Mouse (Mus musculus) liver, embryonic 11.5 days (tissue): ENCODE data around the gene Mrpl24. TPM values are rescaled to one million over a fixed set of nuclear protein-coding genes. Genes with fewer than 3 reads are reported as not detected.

Source experiments
- ATAC-seq: fragments of 200-750 bp; cut with Nextera tagmentation; replicated peaks from 2 replicates; pipeline ENCODE4 v1.8.0; 2017; ENCODE audit warnings: moderate number of reproducible peaks, mild to moderate bottlenecking, moderate TSS enrichment, moderate library complexity; ENCODE audit not compliant: low FRiP score
- DNase-seq: peaks from one replicate; pipeline ENCODE4 v3.0.0-alpha.2; 2017; ENCODE audit warnings: low spot score
- H3K27ac ChIP-seq: fragments of 300-500 bp; sonication (generic); 2 replicates; pipeline ENCODE4 v1.5.1; 2014; ENCODE audit warnings: mild to moderate bottlenecking, low read depth, low read length, control low read depth
- H3K27me3 ChIP-seq: fragments of 300-500 bp; sonication (generic); replicated peaks from 2 replicates; pipeline ENCODE4 v1.6.1; 2014; ENCODE audit warnings: low read length, mixed read lengths; ENCODE audit not compliant: control insufficient read depth, insufficient read depth
- H3K36me3 ChIP-seq: fragments of 300-500 bp; sonication (generic); 2 replicates; pipeline ENCODE4 v1.6.1; 2014; ENCODE audit warnings: mild to moderate bottlenecking, low read length, moderate library complexity, mixed read lengths; ENCODE audit not compliant: control insufficient read depth, insufficient read depth
- H3K4me1 ChIP-seq: fragments of 300-500 bp; sonication (generic); replicated peaks from 2 replicates; pipeline ENCODE4 v1.6.1; 2014; ENCODE audit warnings: low read length, mixed read lengths; ENCODE audit not compliant: control insufficient read depth, insufficient read depth
- H3K4me2 ChIP-seq: fragments of 300-500 bp; sonication (generic); 2 replicates; pipeline ENCODE4 v1.6.1; 2014; ENCODE audit warnings: mild to moderate bottlenecking, control low read depth, moderate library complexity
- H3K4me3 ChIP-seq: fragments of 300-500 bp; sonication (generic); 2 replicates; pipeline ENCODE4 v1.5.1; 2014; ENCODE audit warnings: low read depth, low read length, control low read depth
- H3K9ac ChIP-seq: fragments of 300-500 bp; sonication (generic); 2 replicates; pipeline ENCODE4 v1.6.1; 2014; ENCODE audit warnings: low read depth, low read length, control low read depth
- H3K9me3 ChIP-seq: fragments of 300-500 bp; sonication (generic); 2 replicates; pipeline ENCODE4 v1.6.1; 2016; ENCODE audit warnings: low read length, inconsistent platforms, mixed read lengths; ENCODE audit not compliant: control insufficient read depth
- WGBS: fragments of 180-500 bp; shearing (Covaris S2); extraction: QIAGEN DNeasy Blood & Tissue Kit; methylation state at CpG from one replicate; pipeline ENCODE4 v1.1.7; 2014; 5-methylcytosine and 5-hydroxymethylcytosine counted together
- polyA plus RNA-seq: library from polyadenylated mRNA; unstranded; fragments of >200 nt; fragmentation: Nextera tagmentation; extraction: Ambion mirVana; gene quantifications from 2 replicates; pipeline ENCODE4 v1.2.1, GENCODE M21; 2014

The Mrpl24 gene
- polyA plus RNA-seq, 1 experiment from 2014 or later = 97.5 TPM

DNA sequence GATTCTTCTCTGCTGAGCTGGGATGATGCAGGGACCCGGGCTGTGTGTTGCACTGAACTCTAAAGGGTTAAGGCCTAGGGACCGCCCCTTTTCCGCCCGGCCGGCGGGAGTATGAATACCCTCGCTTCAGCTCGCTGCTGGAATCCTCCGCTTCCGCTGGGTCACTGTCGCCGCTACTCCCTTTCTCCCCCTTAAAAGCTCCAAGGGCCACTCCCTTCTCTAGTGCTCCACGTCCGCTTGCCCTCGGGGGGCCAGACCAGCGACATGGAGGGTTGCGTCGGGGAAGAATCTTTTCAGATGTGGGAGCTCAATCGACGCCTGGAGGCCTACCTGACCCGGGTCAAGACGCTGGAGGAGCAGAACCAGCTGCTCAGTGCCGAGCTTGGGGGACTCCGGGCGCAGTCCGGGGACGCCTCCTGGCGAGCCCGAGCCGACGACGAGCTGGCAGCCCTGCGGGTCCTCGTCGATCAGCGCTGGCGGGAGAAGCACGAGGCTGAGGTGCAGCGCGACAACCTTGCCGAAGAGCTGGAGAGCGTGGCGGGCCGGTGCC, 51.7 kb downstream of the Mrpl24 start, which contains the start of gene Nes:
TSS of gene Nes (plus strand) at position 140 of the 550 bp plus-strand sequence.
- H3K9ac ChIP-seq = peak within 1 kb of the TSS; percentile 57
- H3K9me3 ChIP-seq = no peaks in the 10 kb centered on the region
- peak within 1 kb of the TSS; percentile 55 for H3K4me3 ChIP-seq
- peak within 1 kb of the TSS; percentile 77 for H3K4me2 ChIP-seq
- peaks cover 25% of the 10 kb centered on the region for H3K4me1 ChIP-seq
- H3K36me3 ChIP-seq = no peaks in the 10 kb centered on the region
- WGBS = 1% methylated on average over 44 of the region's 44 CpGs
- H3K27me3 ChIP-seq = peaks cover 42% of the 10 kb centered on the region
- H3K27ac ChIP-seq = no peak within 1 kb of the TSS
- DNase-seq = peak; percentile 77
- peak; percentile 63 for ATAC-seq

DNA sequence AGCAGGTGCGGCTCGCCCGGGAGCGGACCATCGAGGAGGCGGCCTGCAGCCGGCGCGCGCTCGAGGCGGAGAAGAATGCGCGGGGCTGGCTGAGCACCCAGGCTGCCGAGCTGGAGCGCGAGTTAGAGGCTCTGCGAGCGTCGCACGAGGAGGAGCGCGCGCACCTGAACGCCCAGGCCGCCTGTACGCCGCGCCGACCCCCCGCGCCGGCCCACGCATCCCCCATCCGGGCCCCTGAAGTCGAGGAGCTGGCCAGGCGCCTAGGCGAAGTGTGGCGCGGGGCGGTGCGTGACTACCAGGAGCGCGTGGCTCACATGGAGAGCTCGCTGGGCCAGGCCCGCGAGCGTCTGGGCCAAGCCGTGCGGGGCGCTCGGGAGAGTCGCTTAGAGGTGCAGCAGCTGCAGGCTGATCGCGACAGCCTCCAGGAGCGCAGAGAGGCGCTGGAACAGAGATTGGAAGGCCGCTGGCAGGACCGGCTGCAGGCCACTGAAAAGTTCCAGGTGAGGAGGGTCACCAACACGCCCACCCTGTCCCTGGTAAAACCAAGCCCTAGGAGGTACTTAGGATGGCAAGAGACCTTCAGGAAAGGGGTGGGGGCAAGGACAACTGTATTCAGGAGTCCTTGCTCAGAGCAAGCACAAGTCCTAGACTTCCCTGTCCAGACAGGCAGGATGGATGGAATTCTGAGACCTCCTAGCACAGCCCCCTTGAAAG, 52.3 kb downstream of the Mrpl24 start:
- Histone ChIP-seq H3K36me3 (no peaks in the 10 kb centered on the region), H3K9ac (peak overlapping the region; percentile 57), H3K4me3 (peak overlapping the region; percentile 55), H3K27ac (no peak overlapping the region), H3K27me3 (peaks cover 42% of the 10 kb centered on the region), H3K4me1 (peaks cover 25% of the 10 kb centered on the region), H3K9me3 (no peaks in the 10 kb centered on the region), H3K4me2 (peak overlapping the region; percentile 77)
- ATAC-seq = no peak
- no peak for DNase-seq
- WGBS = 2% methylated on average over 58 of the region's 60 CpGs

DNA sequence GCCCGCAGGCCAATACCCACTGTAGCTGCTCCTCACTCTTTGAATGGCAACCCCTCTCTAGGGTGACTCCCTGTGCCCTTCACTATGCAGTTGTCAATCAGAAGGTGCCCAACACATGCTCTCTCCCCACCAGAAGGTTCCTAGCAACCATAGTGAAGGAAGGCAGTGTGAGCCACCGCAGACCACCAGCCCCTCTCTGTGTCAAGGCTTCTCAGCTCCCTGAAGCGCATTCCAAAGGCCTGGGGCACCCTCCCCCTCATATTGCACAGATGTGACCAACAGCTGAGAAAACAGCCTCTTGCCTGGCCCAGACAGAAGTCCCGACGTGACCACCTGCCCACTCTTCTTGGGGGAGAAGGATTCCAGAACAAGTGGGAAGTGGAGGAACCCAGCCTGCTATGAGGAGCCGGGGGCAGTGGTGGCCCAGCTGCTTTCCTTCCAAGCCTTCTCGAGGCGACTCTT, 52.9 kb downstream of the Mrpl24 start:
- peaks cover 25% of the 10 kb centered on the region for H3K4me1 ChIP-seq
- 0 out of 2 replicates have a peak overlapping the region, but pooled peaks have one; percentile 20 for H3K9ac ChIP-seq
- peak overlapping the region; percentile 55 for H3K4me3 ChIP-seq
- H3K27me3 ChIP-seq = peaks cover 42% of the 10 kb centered on the region
- 29% methylated on average over 8 of the region's 8 CpGs for WGBS
- ATAC-seq (no peak), DNase-seq (no peak)
- no peak overlapping the region for H3K27ac ChIP-seq
- no peaks in the 10 kb centered on the region for H3K36me3 ChIP-seq
- H3K4me2 ChIP-seq = peak overlapping the region; percentile 77
- no peaks in the 10 kb centered on the region for H3K9me3 ChIP-seq

DNA sequence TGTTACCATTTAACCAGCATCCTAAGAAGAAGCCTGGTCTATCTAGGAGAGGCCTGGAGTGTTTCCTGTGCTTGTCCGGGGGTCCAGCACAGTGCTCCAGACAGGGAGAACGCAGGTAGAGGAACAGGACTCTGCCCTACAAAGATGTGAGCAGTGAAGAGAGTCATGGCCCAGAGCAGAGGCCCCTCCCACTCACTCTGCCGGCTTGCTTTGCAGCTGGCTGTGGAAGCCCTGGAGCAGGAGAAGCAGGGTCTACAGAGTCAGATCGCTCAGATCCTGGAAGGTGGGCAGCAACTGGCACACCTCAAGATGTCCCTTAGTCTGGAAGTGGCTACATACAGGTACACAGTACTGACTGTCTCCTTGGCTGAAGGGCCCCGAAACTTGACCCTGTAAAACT, 53.5 kb downstream of the Mrpl24 start:
- Histone ChIP-seq H3K4me2 (peak overlapping the region; percentile 77), H3K9ac (peak overlapping the region; percentile 20; the same call in 1 of the 2 replicates), H3K36me3 (no peaks in the 10 kb centered on the region), H3K27ac (no peak overlapping the region), H3K9me3 (no peaks in the 10 kb centered on the region), H3K4me1 (peaks cover 25% of the 10 kb centered on the region), H3K27me3 (peaks cover 42% of the 10 kb centered on the region), H3K4me3 (peak overlapping the region; percentile 55)
- ATAC-seq (no peak), DNase-seq (no peak)
- WGBS = 40% methylated on average over 5 of the region's 5 CpGs

Other genes with a start within 250 kb of the Mrpl24 start
- gene Lrrc71, start 170.9 kb upstream of the Mrpl24 start, polyA plus RNA-seq = 0.23 TPM in 1 of 2 replicates, not detected in the other
- 0.62 and 1.1 TPM in 2 replicates for gene Ntrk1, start 124.3 kb upstream of the Mrpl24 start, polyA plus RNA-seq
- gene Insrr, start 122.6 kb upstream of the Mrpl24 start, polyA plus RNA-seq = 0.05 and 0.06 TPM in 2 replicates
- gene Pear1, start 95.2 kb upstream of the Mrpl24 start, polyA plus RNA-seq = 15.5 and 18.4 TPM in 2 replicates
- 0.13 and 0.15 TPM in 2 replicates for gene Sh2d2a, start 72.8 kb upstream of the Mrpl24 start, polyA plus RNA-seq
- 15.4 and 15.6 TPM in 2 replicates for gene Prcc, start 33.9 kb upstream of the Mrpl24 start, polyA plus RNA-seq
- gene Hdgf, start 13.2 kb upstream of the Mrpl24 start, polyA plus RNA-seq = 520 and 526 TPM in 2 replicates
- gene Isg20l2, start 10.8 kb downstream of the Mrpl24 start, polyA plus RNA-seq = 66.9 and 68.1 TPM in 2 replicates
- gene Rrnad1, start 11.2 kb downstream of the Mrpl24 start, polyA plus RNA-seq = 17.5 and 18.8 TPM in 2 replicates
- gene Crabp2, start 29.2 kb downstream of the Mrpl24 start, polyA plus RNA-seq = 24.9 and 29.9 TPM in 2 replicates
- gene Nes, start 51.6 kb downstream of the Mrpl24 start, polyA plus RNA-seq = 4.9 and 5.8 TPM in 2 replicates
- gene Bcan, start 80.7 kb downstream of the Mrpl24 start, polyA plus RNA-seq = 0.08 TPM in 1 of 2 replicates, not detected in the other
- not detected in 2 replicates for gene Hapln2, start 108.1 kb downstream of the Mrpl24 start, polyA plus RNA-seq
- 60.6 and 60.7 TPM in 2 replicates for gene Gpatch4, start 123.6 kb downstream of the Mrpl24 start, polyA plus RNA-seq
- gene Naxe, start 139.0 kb downstream of the Mrpl24 start, polyA plus RNA-seq = 98.7 and 106 TPM in 2 replicates
- not detected in 2 replicates for gene Ttc24, start 158.8 kb downstream of the Mrpl24 start, polyA plus RNA-seq
- 16.8 and 19.1 TPM in 2 replicates for gene Iqgap3, start 162.5 kb downstream of the Mrpl24 start, polyA plus RNA-seq
- gene Mef2d, start 222.9 kb downstream of the Mrpl24 start, polyA plus RNA-seq = 27.6 and 28.0 TPM in 2 replicates